Mouse (Mus musculus): ENCODE results near the gene Med15.
"Not testable (repeated sequence)": the region's sequence is repeated elsewhere in the genome, so short reads cannot be mapped to it uniquely, and the experiment has no call there.

Gene Med15

DNA sequence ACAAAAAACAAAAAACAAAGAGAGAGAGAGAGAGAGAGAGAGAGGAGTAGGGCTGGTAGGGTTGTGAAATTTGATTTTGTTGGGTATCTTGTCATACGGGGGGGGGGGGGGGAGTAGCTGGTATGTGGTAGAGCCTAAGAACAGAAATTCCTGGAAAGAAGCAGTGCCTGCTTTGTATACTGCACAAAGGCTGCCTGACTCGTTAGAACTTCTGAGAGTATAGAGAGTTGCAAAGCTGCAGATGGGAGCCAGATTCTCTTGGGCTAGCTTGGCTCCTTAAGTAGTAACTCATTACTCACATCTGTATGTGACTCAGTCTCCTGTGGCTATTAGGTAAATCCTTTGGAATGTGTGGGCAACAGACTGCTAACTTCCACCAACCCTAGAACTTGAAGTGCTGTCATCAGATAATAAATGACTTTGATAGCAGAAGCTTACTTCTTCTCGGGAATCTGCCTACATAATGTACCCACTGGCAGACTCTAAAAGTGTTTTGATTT, at the start of gene Med15:
Gene Med15 (minus strand): TSS at position 51 of the 500 bp plus-strand sequence.
- no peak for DNase-seq

DNA sequence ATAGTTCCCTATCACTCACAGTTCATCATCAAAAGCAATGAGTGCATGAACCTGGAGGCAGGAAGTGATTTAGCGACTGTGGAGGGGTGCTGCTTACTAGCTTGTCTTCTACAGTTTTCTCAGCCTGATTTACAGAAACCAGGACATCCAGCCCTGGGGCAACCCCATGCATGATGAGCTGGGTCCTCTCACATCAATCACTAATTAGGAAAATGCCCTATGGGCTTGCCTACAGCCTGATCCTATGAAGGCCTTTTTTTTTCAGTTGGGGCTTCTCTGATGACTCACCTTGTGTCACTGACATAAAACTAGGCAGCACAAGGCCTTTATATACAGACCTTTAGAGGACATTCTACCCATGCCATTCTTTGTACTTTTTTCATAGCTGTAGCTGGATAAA, 47.0 kb upstream of the Med15 start:
- DNase-seq = no peak

DNA sequence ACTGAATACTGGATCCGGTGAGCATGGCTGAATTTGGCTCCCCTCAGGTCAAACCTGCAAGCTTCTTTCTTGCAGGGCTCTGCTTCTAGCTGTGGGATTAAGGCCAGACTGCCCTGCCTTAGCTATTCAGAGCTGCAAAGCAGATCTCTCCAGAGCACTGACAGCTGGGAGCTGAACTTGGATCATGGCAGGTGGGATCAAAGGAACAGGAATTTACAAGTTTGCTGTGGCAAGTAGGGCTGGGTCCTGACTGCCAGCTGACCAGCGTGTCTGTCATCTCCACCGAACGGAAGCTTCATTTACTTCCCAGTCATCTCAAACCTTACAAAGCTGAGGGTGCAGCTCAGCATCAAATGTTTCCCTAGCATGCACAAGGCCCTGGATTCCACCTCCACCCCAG, 45.5 kb upstream of the Med15 start:
- no peak for DNase-seq

DNA sequence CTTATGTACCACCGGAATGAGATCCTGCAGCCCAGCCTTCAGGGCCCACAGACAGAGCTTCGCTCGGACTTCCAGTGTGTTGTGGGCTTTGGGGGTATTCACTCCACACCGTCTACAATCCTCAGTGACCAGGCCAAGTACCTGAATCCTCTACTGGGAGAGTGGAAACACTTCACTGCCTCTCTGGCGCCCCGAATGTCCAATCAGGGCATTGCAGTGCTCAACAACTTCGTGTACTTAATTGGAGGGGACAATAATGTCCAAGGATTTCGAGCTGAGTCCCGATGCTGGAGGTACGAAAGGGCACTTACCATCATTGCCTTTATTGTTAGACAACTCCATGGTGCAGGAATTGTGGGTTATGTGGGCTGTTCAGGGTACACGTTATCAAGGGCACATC, 44.1 kb upstream of the Med15 start:
- DNase-seq = no peak

DNA sequence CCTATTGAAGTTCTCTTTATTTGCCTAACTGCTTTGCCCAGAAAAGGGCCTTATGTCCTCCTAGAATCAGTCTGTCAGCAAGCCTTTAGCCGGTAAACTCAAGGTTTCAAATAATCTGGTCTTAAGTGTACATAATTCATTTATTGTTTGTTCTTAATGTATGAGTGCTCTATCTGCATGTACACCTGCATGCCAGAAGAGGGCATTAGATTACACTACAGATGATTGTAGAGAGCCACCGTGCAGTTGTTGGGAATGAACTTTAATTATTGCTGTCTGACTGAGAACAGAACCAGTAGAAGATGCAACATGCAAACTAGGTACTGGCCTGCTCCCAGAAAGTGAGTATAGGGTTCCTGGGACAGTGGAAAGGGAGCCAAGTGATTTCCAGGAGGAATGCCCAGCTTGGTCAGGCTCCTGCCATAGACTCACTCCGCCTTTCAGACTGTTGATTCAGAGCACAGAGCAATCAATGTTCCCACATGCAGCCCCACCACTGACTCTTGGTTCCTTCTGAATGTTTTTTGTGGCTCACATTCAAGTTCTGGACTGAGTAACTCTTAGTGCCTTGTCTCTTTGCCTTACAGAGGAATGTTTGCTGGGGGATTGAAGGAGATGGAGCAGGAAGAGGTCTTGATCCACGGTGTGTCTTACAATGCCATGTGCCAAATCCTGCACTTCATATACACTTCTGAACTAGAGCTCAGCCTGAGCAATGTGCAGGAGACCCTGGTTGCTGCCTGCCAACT, 38.6 kb upstream of the Med15 start:
- DNase-seq = no peak

DNA sequence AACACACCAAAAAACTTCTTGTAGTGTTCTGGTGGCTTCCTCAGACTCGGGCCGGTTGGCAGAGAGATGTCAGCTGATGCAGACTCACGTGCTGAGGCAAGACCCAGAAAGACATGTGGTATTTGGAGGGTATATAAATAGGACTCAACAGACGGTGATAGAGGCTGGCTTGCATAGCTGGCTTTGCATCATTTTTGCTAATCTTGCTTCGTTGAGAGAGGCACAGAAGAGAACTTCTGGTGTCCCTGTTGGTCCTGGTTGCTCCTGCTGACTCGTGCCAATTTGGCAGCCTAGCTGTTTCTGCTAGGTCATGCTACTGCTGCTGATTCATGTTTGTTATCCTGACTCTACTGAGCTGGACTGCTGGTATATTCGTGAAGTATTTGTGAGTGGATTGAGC, 36.1 kb upstream of the Med15 start:
- DNase-seq = peak; percentile 83

DNA sequence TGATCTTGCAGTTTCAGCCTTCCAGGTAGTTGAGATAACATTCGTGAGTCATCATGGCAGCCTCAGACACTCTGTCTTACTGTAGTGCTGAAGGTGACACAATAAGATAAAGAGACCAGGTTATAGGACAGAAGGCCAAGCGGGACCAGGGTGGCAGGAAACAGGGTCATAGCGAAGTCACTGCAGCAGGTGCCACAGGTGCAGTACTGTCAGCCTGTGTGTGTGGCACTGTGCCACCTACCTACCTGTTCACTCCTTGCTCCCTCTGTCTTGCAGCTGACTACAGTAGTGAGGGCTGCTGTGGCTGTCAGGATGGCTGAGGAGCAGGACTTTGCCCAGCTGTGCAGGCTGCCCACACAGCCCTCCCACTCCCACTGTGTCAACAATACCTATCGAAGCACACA, 31.4 kb upstream of the Med15 start:
- no peak for DNase-seq

DNA sequence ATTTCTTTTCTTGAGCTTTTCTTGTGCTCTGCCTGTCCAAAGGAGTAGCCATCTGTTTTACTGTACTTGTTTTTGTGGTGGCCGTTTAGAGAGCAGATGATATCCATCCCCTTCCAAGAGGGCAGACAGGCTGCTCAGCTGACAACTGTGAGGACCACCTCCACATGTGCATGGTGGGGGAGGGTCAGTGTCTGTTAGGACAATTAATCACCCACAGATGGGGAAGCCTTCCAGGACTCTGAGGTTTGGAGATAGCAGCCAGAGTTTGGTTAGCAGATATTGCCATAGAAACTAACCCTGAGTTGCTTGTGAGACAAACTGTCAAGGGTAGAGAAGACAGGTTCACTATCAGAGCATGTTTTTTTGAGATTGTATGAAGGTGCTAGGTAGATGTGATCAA, 28.4 kb upstream of the Med15 start:
- peak; percentile 23 for DNase-seq

DNA sequence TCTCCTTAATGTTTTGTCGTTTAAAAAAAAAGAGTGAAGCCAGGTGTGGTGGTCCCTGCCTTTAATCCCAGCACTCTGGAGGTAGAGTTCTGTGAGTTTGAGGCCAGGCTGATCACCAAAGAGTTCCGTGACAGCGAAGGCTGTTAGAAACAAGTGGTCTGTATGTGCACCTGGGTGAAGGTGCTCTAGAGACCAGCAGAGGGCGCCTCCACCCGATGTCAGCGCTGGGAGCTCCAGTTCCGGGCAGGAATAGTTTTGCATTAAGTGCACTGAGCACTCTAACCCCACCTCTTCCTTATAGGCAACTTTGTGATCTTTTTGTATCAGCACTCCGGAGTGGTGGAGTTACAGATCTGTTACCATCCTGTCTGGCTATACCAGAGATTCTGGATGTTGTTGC, 28.0 kb upstream of the Med15 start:
- DNase-seq = peak; percentile 48

DNA sequence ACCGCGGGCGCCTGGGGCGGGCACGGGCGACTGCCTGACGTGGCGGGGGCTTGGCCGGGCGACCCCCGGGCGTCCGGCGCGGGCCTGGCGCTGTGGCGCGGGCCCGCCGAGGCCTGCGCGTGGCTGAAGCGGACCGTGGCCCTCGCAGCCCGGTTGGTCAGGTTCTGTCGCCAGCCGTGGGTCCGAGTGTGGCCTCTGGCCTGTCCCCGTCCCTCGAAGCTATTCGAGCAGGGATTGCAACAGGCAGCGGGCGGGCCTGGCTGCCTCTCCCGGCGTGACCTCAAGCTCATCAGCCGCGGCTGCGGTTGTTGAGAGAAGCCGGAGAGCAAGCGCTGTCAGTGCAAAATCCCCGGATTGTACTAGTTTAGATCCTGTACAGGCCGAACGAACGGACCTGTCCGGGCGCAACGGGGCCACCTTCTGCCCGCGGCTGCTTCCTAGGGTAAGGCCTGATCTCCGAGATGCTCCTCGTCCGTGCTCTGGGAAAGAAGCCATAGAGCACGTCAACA, 27.2 kb upstream of the Med15 start:
- DNase-seq = peak; percentile 72

DNA sequence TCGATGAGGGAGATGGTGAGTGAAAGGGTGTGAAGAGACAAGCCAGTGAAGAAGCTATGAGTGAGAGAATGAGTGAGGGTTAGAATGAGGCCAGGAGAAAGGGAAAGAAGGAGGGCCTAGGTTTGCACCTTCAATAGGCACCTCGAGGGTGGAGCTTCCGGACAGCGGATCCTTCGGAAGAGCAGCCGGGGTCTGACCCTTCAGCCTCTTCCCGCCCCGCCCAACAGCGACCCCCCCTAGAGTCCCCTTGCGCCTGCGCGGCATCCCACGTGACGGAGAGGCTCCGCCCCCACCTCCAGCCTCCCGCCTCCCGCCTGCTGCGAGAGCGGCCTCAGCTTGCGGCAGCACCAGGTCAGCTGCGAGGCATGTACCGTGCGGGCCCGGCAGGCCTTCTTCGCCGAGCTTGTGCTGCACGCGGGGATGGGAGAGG, 26.7 kb upstream of the Med15 start, which contains the start of gene Klhl22:
Gene Klhl22 (plus strand): TSS at position 275 of the 430 bp plus-strand sequence.
- DNase-seq = peak; percentile 91

DNA sequence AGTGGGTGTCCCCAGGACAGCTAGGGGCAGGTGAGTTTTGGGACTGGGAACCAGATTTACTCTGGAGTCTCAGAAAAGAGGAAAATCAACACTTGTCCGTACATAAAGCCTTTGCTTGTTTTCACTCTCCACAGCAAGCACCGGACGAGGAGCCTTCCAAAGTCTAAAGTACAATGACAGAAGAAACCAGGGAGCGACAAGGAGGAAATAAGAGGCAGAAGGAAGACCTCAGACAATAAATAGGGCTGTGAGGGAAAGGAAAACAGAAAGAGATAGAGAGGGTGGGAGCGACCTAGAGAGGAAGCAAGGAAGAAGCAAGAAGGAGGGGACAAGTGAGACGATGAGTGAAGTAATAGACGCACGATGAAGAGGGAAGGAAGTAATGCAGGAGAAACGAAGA, 26.2 kb upstream of the Med15 start:
- no peak for DNase-seq

DNA sequence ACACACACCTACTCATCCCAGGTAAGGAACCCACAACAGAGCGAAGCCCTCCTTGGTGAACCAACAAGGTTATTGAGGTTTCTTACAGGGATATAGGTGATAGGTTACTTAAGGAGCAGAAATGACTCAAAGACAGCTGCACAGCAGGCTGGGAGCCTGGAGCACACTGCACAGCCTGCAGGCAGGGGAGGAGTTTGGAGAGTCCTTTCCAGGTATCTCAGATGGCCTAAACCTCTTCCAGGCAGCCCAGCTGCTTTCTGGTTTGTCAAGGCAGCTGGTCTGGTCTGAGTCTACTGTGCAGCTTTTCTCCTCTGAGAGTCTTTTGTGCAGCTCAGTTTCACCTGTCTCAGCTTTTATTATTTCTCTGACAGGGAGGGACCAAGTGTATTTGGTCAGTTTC, 25.1 kb upstream of the Med15 start:
- no peak for DNase-seq

DNA sequence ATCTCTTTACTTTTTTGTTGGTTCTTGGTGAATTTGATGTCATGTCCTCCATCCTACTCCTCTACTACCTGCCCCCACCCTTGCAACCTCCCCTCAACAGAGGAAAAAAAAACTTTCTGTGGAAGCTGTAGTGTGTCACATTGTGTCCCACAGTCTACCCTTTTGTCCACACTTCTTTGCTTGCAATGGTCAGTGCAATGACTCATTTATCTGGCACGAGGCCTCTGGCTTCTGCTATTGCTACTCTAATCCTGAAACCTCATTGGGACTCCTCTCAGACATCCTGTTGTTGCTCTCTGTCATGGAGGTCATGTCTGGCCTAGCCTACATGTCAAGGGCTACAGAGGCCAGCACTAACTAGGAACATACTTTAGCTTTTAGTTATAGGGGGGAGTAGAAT, 21.0 kb upstream of the Med15 start:
- DNase-seq = no peak

DNA sequence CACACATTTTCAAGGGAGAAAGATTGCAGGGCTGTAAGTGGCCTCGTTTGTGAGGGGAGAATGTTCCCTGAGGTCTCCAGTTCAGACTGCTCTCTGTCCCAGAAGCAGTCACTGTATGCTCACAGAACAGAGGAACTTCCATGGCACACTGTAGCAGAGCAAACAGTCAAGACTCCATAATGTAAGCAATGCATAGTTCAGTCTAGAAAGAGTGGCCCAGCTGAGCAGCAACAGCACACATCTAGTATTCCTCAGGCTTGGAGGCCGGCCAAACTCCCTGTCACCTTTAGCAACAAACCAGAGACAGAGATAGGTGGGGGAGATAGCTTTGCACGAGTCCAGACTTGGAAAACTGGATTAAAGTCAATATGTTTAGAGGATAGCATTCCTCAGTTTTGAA, 20.3 kb upstream of the Med15 start:
- no peak for DNase-seq

DNA sequence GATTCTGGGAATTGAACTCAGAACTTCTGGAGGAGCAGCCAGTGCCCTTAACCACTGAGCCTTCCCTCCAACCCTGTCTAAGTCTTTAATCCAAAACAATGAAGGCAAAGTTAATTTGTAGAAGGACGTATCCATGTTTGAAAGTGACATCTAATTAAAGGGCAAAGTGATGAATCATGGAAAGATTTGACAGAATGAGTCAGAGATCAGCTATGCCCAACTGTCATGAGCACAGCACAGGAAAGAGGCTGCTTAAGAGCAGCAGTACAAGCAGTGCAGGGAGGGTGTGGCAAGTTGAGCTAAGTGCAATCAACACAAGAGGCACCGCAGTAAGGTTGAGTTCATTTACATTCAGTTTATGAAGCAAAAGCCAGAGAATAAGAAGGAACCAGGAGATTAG, 12.4 kb upstream of the Med15 start:
- no peak for DNase-seq

DNA sequence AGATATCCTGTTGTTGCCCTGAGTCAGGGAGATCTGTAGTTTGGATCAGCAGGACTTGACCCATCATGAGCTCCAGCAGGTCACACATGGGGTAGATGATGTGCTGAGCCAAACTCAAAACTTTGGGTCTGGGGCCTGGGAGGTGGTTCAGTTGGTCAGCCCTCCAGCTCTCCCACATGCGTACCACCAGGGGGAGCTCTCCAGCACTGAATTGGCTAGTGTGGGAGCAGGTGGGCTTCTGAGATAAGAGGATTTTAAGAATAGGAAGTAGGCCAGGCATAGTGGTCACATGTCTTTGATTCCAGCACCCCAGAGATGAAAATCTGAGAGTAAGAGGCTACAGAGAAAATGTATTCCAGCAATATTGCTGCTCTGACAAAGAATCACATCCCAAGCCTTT, 11.8 kb upstream of the Med15 start:
- DNase-seq = no peak

DNA sequence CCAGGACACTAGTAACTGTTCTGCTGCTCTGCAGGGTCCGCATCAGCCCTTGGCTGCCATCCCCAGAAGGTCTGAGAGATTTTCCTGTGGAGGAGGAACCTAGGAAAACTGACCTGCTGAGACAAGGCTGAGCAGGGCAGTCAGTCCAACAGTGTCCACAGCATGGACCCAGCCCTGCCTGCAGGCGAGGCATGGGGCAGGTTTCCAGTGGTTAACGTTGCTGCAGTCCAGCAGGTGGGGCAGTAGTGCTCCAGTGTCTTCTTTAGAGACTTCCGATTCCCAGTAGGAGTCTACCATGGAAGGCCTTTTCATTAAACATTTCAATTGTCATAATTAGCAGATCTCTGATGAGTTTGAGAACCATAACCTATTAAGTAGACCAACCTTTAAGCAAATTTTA, 10.6 kb upstream of the Med15 start:
- DNase-seq = no peak

DNA sequence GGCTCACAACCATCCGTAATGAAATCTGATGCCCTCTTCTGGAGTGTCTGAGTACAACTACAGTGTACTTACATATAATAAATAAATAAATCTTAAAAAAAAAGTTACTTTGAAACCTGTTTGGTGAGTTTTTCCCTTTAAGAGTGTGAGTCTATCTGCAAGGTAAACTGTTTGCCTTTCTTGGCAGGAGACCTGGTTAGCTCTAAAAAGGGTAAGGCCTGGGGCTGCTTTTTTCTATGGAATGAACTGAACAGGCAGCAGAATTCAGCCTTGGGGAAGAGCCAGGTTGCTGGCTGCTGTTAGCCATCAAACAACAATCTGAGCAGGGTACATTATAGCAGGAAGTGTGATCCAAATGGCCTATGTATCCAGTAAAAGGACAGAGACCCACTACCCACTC, 10.1 kb upstream of the Med15 start:
- no peak for DNase-seq

DNA sequence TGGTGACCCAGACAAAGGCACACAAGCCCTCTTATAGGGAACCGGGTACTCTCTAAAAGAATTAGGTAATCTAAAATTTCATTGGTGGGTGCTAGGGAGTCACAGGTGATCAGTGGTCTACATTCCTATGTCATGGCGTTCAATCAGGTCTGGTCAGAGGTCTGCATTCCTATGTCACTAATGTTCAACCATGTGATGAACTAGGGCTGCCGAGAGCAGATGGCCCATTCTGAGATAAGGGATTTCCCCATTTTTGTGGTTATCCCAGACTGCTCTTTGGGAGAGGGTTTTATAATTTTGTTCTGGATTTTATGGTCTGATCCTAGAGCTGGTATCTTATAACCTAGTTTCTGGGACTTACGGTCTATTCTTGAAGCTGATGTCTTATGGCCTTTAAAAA, 7.4 kb upstream of the Med15 start:
- DNase-seq = no peak

DNA sequence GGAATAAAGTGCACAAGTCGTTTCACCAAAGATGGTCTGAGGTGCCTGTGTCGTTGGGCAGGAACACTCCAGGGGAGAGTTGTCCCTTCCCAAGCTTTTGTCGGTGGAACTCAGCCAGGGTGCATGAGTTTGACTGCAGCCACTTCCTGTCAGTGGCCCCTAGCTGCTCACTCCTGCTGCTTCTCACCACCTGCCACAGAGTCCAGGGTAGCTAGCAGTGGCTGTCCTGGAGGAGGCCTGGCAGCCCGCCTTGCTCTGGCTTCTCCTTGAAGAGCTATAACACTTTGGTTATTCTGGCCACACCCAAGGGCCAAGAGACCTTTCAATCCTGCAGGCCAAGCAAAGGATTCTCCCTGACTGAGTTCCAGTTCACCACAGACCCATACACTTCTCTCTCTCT, 3.5 kb upstream of the Med15 start:
- no peak for DNase-seq

DNA sequence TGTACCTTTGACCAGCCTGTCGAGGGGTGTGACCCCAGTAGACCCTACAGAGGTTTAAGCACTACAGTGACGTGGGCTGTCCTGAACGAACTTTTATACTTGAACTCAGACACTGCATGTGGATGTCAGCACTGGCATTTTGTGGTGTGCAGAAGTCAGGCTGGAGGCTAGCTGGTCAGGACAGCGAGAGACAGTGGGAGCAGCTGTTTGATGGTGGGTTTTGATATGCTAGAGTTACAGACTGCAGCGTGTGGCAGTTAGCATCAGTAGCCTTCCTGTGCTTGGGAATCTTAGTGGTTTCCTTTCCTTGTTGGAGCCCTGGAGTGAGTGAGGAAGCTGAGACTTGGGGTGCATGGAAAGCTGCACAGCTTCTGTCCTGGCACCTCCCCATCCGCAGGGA, 2.2 kb upstream of the Med15 start:
- not testable (repeated sequence) for DNase-seq

DNA sequence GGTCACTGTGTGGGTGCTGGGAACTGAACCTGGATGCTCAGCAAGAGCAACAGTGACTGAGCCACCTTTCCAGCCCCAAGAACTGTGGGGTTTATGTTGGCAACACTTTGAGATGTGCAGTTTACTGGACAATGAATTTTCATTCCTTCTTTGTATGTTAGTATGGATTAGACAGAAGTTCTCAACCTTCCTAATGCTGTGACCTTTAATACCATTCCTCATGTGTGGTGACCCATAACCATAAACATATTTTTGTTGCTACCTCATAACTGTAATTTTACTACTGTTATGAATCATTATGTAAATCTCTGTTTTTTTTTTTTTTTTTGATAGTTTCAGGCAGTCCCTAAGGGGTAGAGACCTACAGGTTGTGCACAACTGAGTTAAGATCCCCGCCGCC, 955 bp upstream of the Med15 start:
- no peak for DNase-seq

DNA sequence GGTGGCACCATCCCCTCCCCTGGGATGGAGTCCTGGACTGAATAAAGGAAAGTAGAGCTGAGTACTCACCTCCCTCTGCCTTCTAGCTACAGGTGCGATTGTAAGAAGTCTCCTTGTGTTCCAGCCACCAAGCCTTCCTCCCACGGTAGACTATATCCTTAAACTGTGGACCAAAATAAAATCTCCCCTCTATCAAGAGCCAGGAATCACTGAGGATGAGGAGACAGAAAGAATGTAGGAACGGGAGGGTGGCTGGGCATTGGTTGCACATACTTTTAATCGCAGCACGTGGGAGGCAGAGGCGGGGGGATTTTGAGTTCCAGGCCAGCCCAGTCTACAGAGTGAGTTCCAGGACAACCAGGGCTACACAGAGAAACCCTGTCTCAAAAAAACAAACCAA, 260 bp downstream of the Med15 start:
- DNase-seq = no peak

DNA sequence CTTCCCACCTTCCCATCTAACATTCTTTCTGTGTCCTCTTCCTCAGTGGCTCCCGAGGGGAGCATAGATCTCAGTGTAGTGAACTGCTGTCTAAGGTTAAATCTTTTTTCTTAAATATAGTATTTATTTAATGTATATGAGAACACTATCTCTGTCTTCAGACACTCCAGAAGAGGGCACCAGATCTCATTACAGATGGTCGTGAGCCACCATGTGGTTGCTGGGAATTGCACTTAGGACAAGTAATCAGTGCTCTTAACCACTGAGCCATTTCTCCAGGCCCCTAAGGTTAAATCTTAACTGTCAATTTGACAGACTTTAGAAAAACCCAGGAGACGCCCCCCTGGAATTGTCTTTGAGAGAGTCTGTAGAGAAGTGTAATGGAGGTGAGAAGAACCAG, 670 bp downstream of the Med15 start:
- DNase-seq = no peak
